Mouse (Mus musculus) forelimb bud, embryonic 11.5 days (tissue): ENCODE results near the gene Ankrd13a.

Experiments used
- DNase-seq: peaks from one replicate; pipeline ENCODE4 v3.0.0-alpha.2; 2012; ENCODE audit warnings: low read depth, low spot score

The Ankrd13a gene

GRCm38 (mm10) chr5:114774403-114775051 lies at the start of gene Ankrd13a:
Ankrd13a (plus strand) TSS chr5:114774677.
- peak; percentile 90 for DNase-seq

GRCm38 (mm10) chr5:114728160-114728559 lies 46.3 kb upstream of the Ankrd13a start:
- no peak for DNase-seq

GRCm38 (mm10) chr5:114730129-114730528 lies 44.3 kb upstream of the Ankrd13a start:
- peak; percentile 52 for DNase-seq

GRCm38 (mm10) chr5:114731498-114731897 lies 43.0 kb upstream of the Ankrd13a start:
- DNase-seq, result no peak

- DNase-seq, result no peak
Measured at GRCm38 (mm10) chr5:114731969-114732368, 42.5 kb upstream of the Ankrd13a start.

GRCm38 (mm10) chr5:114733606-114734005 lies 40.9 kb upstream of the Ankrd13a start:
- DNase-seq, result no peak

GRCm38 (mm10) chr5:114737090-114737887 lies 37.2 kb upstream of the Ankrd13a start:
- no peak for DNase-seq

- DNase-seq, result no peak
Measured at GRCm38 (mm10) chr5:114738707-114739241, 35.7 kb upstream of the Ankrd13a start.

- no peak for DNase-seq
Measured at GRCm38 (mm10) chr5:114740595-114740994, 33.9 kb upstream of the Ankrd13a start.

GRCm38 (mm10) chr5:114742572-114742971 lies 31.9 kb upstream of the Ankrd13a start:
- DNase-seq, result no peak

- no peak for DNase-seq
Measured at GRCm38 (mm10) chr5:114742998-114743696, 31.3 kb upstream of the Ankrd13a start.

GRCm38 (mm10) chr5:114743697-114744090 lies 30.8 kb upstream of the Ankrd13a start:
- no peak for DNase-seq

GRCm38 (mm10) chr5:114745581-114745980 lies 28.9 kb upstream of the Ankrd13a start:
- no peak for DNase-seq

GRCm38 (mm10) chr5:114746886-114747285 lies 27.6 kb upstream of the Ankrd13a start:
- no peak for DNase-seq

GRCm38 (mm10) chr5:114747521-114747920 lies 27.0 kb upstream of the Ankrd13a start:
- DNase-seq, result no peak

- no peak for DNase-seq
Measured at GRCm38 (mm10) chr5:114750325-114750724, 24.2 kb upstream of the Ankrd13a start.

GRCm38 (mm10) chr5:114752397-114752796 lies 22.1 kb upstream of the Ankrd13a start:
- no peak for DNase-seq

- DNase-seq, result no peak
Measured at GRCm38 (mm10) chr5:114753384-114753783, 21.1 kb upstream of the Ankrd13a start.

- no peak for DNase-seq
Measured at GRCm38 (mm10) chr5:114759536-114760090, 14.9 kb upstream of the Ankrd13a start.

GRCm38 (mm10) chr5:114761980-114762379 lies 12.5 kb upstream of the Ankrd13a start:
- no peak for DNase-seq

- DNase-seq, result no peak
Measured at GRCm38 (mm10) chr5:114764812-114765735, 9.4 kb upstream of the Ankrd13a start.
